Mouse (Mus musculus) hindbrain, embryonic 12.5 days (tissue): ENCODE measurements at regions not wholly inside any gene's neighbourhood (a gene's known extent, or its start where the extent isn't known, plus 50 kb on each side); places are given as distances from the start of the nearest gene placed in this dataset.

Source experiments
- ATAC-seq: fragments of 200-750 bp; cut with Nextera tagmentation; 2 replicates; pipeline ENCODE4 v1.8.0; 2017; ENCODE audit warnings: moderate TSS enrichment; ENCODE audit not compliant: low FRiP score
- H3K27ac ChIP-seq: fragments of 300-500 bp; sonication (generic); 2 replicates; pipeline ENCODE4 v1.5.1; 2016; ENCODE audit warnings: mild to moderate bottlenecking
- H3K27me3 ChIP-seq: fragments of 300-500 bp; sonication (generic); 2 replicates; pipeline ENCODE4 v1.6.1; 2016; ENCODE audit warnings: mild to moderate bottlenecking
- H3K36me3 ChIP-seq: fragments of 300-500 bp; sonication (generic); 2 replicates; pipeline ENCODE4 v1.6.1; 2016; ENCODE audit warnings: mild to moderate bottlenecking
- H3K4me1 ChIP-seq: fragments of 300-500 bp; sonication (generic); 2 replicates; pipeline ENCODE4 v1.6.1; 2016
- H3K4me2 ChIP-seq: fragments of 300-500 bp; sonication (generic); replicated peaks from 2 replicates; pipeline ENCODE4 v1.6.1; 2016; ENCODE audit warnings: mild to moderate bottlenecking
- H3K4me3 ChIP-seq: fragments of 300-500 bp; sonication (generic); 2 replicates; pipeline ENCODE4 v1.5.1; 2016; ENCODE audit warnings: mild to moderate bottlenecking
- H3K9ac ChIP-seq: fragments of 300-500 bp; sonication (generic); 2 replicates; pipeline ENCODE4 v1.6.1; 2016; ENCODE audit warnings: mild to moderate bottlenecking, moderate library complexity
- H3K9me3 ChIP-seq: fragments of 300-500 bp; sonication (generic); replicated peaks from 2 replicates; pipeline ENCODE4 v1.6.1; 2016; ENCODE audit warnings: mild to moderate bottlenecking
- WGBS: fragments of 180-500 bp; shearing (Covaris S2); methylation state at CpG from one replicate; pipeline ENCODE4 v1.1.7; 2016; 5-methylcytosine and 5-hydroxymethylcytosine counted together

DNA sequence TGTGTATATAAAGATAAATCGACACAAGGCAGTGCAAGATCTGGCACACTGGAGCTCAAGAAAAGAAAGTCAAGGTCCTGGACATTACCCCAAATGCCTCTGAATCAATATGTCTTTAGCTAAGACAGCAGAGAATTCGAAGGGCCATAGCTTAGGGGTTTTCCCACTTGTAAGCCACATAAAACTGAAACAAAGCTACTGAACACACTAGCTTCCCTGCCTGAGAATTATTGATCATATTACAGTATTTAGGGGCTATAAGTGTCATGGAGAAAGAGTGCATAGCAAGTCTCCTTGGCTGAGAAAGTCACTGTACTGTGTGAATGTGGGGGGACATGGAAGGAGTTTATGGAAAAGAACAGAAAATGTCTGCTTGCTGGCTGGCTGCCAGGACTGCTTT lies 207.3 kb upstream of the Htr1f start:
- Histone ChIP-seq H3K9me3 (no peaks in the 10 kb centered on the region), H3K36me3 (no peaks in the 10 kb centered on the region), H3K4me2 (no peak overlapping the region), H3K9ac (no peak overlapping the region), H3K4me3 (no peak overlapping the region), H3K27me3 (no peaks in the 10 kb centered on the region), H3K4me1 (no peaks in the 10 kb centered on the region), H3K27ac (no peak overlapping the region)
- 82% methylated on average over 2 of the region's 2 CpGs for WGBS
- no peak for ATAC-seq

GRCm38 (mm10) chr16:65315052-65315451 lies 205.3 kb upstream of the Pou1f1 start:
- ATAC-seq = no peak
- Histone ChIP-seq H3K9me3 (no peaks in the 10 kb centered on the region), H3K36me3 (no peaks in the 10 kb centered on the region), H3K4me1 (no peaks in the 10 kb centered on the region), H3K9ac (no peak overlapping the region), H3K4me3 (no peak overlapping the region), H3K4me2 (no peak overlapping the region), H3K27ac (no peak overlapping the region), H3K27me3 (no peaks in the 10 kb centered on the region)
- 72% methylated on average over 3 of the region's 3 CpGs for WGBS

DNA sequence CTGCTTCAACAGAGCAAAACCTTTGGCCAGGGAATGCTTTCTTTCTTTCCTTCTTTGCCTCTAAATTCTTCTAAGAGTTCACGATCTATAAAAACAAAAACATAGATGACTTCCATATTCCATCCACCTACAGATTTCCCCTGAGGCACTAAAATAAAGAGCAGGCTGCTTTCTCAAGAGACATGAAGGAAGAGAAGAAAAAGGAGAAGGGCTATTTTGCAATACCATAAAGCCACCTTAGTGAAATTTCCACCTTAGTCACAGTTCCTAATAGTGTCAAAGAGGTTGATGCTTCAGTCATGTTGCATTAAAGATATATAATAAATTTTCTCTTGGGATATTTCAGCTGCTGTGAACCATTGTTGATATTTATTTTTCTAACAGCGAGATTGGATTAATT lies 187.9 kb upstream of the Pou1f1 start:
- 76% methylated on average over 2 of the region's 2 CpGs for WGBS
- Histone ChIP-seq H3K9me3 (no peaks in the 10 kb centered on the region), H3K27ac (no peak overlapping the region), H3K4me2 (no peak overlapping the region), H3K36me3 (no peaks in the 10 kb centered on the region), H3K4me3 (no peak overlapping the region), H3K4me1 (no peaks in the 10 kb centered on the region), H3K9ac (no peak overlapping the region), H3K27me3 (no peaks in the 10 kb centered on the region)
- ATAC-seq = no peak

GRCm38 (mm10) chr16:65339225-65339624 lies 181.1 kb upstream of the Pou1f1 start:
- no peak overlapping the region for H3K4me3 ChIP-seq
- WGBS = 88% methylated on average over 2 of the region's 2 CpGs
- no peak for ATAC-seq
- H3K4me1 ChIP-seq = no peaks in the 10 kb centered on the region
- no peaks in the 10 kb centered on the region for H3K9me3 ChIP-seq
- H3K4me2 ChIP-seq = no peak overlapping the region
- no peaks in the 10 kb centered on the region for H3K36me3 ChIP-seq
- no peak overlapping the region for H3K9ac ChIP-seq
- no peaks in the 10 kb centered on the region for H3K27me3 ChIP-seq
- H3K27ac ChIP-seq = no peak overlapping the region

DNA sequence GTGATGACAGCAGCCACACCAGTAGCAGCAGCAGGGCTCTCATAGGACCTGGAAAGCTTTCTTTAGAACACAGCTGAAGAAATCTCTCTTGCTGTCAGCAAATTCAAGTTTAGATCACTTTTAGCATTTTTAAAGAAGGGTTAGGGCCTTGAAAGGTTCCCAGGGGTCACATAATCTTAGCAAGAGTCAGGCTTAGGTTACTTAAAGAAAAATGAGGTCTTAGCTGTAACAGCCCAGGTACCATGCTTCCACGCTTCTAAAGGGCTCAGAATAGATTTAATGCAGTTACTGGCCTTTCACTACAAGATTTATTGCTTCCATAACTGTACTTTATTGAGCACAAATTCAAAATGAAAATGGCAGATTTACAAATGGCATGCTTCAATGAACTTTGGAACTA lies 160.4 kb upstream of the Pou1f1 start:
- no peak overlapping the region for H3K4me3 ChIP-seq
- H3K4me1 ChIP-seq = no peaks in the 10 kb centered on the region
- H3K27me3 ChIP-seq = no peaks in the 10 kb centered on the region
- H3K27ac ChIP-seq = no peak overlapping the region
- H3K4me2 ChIP-seq = no peak overlapping the region
- ATAC-seq = no peak
- no peaks in the 10 kb centered on the region for H3K36me3 ChIP-seq
- 62% methylated on average over 1 of the region's 1 CpGs for WGBS
- no peaks in the 10 kb centered on the region for H3K9me3 ChIP-seq
- H3K9ac ChIP-seq = no peak overlapping the region

GRCm38 (mm10) chr16:65369271-65369670 lies 151.0 kb upstream of the Pou1f1 start:
- Histone ChIP-seq H3K27me3 (no peaks in the 10 kb centered on the region), H3K9ac (no peak overlapping the region), H3K4me2 (no peak overlapping the region), H3K27ac (no peak overlapping the region), H3K4me1 (no peaks in the 10 kb centered on the region), H3K36me3 (no peaks in the 10 kb centered on the region), H3K9me3 (no peaks in the 10 kb centered on the region), H3K4me3 (no peak overlapping the region)
- ATAC-seq = no peak
- 14% methylated on average over 1 of the region's 1 CpGs for WGBS

DNA sequence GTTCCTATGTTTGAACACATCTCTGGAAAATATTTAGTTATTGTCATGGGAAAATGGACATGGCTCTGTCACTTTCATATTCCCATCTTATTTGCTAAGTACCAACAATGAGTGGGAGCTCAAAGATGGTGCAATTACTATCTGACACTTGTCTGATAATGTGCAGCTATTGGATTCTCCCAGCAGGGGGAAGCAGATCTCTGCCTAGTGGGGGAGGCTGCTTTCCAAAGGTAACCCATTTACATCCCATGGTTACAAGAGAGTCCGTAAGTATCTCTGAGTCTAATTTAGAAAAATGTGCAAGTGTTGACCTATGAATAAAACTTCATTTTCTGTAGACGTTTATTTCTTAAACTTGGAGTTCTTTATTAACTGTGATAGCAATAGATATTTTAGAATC lies 149.4 kb upstream of the Pou1f1 start:
- H3K9ac ChIP-seq = no peak overlapping the region
- no peak overlapping the region for H3K27ac ChIP-seq
- WGBS = 65% methylated on average over 2 of the region's 2 CpGs
- no peaks in the 10 kb centered on the region for H3K27me3 ChIP-seq
- no peak for ATAC-seq
- H3K4me1 ChIP-seq = no peaks in the 10 kb centered on the region
- no peak overlapping the region for H3K4me2 ChIP-seq
- H3K9me3 ChIP-seq = no peaks in the 10 kb centered on the region
- H3K4me3 ChIP-seq = no peak overlapping the region
- no peaks in the 10 kb centered on the region for H3K36me3 ChIP-seq

GRCm38 (mm10) chr16:65376553-65376952 lies 143.8 kb upstream of the Pou1f1 start:
- Histone ChIP-seq H3K36me3 (no peaks in the 10 kb centered on the region), H3K4me3 (no peak overlapping the region), H3K9me3 (no peaks in the 10 kb centered on the region), H3K4me1 (no peaks in the 10 kb centered on the region), H3K27me3 (no peaks in the 10 kb centered on the region), H3K27ac (no peak overlapping the region), H3K4me2 (no peak overlapping the region), H3K9ac (no peak overlapping the region)
- ATAC-seq = no peak

DNA sequence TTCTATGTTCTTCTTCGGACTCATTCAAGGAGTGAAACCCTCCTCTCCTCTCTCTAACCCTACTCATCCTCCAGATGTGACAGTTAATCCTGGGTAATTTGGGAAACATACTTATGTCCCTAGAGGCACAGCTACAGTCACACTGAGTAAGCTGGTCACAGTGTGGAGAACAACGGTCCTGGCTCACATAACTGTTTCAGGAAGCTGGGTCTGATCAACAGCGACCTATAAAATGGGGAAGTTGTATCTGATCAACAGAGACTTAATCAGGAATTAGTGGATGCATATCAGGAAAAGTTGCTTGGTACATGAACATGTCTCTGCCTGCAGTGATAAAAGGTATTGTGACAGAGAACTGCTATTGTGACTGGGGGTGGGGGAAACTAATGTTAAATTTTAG lies 142.0 kb upstream of the Pou1f1 start:
- Histone ChIP-seq H3K36me3 (no peaks in the 10 kb centered on the region), H3K9me3 (no peaks in the 10 kb centered on the region), H3K4me1 (no peaks in the 10 kb centered on the region), H3K9ac (no peak overlapping the region), H3K27ac (no peak overlapping the region), H3K4me3 (no peak overlapping the region), H3K27me3 (no peaks in the 10 kb centered on the region), H3K4me2 (no peak overlapping the region)
- WGBS = 74% methylated on average over 3 of the region's 3 CpGs
- no peak for ATAC-seq

GRCm38 (mm10) chr16:65379939-65380338 lies 140.4 kb upstream of the Pou1f1 start:
- no peaks in the 10 kb centered on the region for H3K9me3 ChIP-seq
- H3K36me3 ChIP-seq = no peaks in the 10 kb centered on the region
- no peak overlapping the region for H3K4me3 ChIP-seq
- no peaks in the 10 kb centered on the region for H3K27me3 ChIP-seq
- H3K4me2 ChIP-seq = no peak overlapping the region
- no peaks in the 10 kb centered on the region for H3K4me1 ChIP-seq
- no peak for ATAC-seq
- H3K9ac ChIP-seq = no peak overlapping the region
- H3K27ac ChIP-seq = no peak overlapping the region
- WGBS = 68% methylated on average over 5 of the region's 5 CpGs

DNA sequence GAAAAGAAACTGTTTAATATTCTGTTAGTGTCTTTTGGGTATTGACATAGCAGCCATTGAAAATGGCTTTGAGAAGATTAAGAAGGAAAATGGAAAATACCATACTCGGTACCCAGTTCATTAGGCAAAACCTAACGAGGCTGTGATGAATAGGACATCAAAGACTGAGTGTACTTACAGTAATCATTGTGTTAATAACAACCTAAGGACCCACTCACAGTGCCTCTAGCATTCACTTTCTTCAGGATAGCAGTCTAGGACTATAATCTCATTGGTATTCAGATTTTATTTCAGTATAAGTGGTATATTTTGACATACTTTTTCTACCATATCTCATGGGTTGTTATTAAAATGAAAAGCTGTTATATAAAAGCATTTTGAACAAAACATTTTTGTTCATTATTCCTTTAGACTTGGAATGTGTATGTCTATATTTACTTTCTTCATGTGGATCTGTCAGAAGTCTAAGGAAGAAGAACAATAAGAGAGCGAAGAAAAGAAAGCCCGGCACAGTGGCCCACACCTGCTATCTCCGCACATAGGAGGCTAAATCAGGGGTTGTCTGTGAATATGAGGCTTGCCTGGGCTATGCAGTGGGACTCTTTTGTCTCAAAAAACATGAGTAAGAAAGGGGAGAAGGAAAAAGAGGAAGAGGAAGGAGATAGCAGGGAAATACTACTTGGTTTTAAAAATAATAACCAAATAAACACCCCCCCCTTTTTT lies 116.2 kb upstream of the Pou1f1 start:
- ATAC-seq = no peak

DNA sequence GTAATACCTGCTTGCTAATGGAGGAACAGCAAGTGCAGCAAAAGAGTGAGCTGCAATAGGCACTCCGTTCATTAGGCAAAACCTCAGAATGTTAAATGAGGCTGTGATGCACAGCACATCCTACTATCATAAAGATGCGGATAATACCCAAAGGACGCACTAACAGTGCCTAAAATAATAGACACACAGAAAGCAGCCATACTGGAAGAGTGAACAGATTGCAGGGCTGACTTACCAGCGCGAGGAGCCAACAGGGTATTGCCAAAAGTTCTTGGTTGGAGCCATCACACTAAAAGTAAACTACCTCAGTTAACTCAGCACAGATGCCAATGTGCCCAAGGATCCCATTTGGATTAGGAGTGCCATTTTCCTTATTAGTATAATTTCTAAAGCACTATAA lies 115.5 kb upstream of the Pou1f1 start:
- H3K4me2 ChIP-seq = no peak overlapping the region
- no peak for ATAC-seq
- WGBS = 87% methylated on average over 5 of the region's 5 CpGs

More for the DNA sequence above, 116.2 kb upstream of the Pou1f1 start:
- no peaks in the 10 kb centered on the region for H3K27me3 ChIP-seq
- H3K9ac ChIP-seq = no peak overlapping the region
- no peaks in the 10 kb centered on the region for H3K9me3 ChIP-seq
- no peaks in the 10 kb centered on the region for H3K4me1 ChIP-seq
- no peak overlapping the region for H3K4me3 ChIP-seq
- no peak overlapping the region for H3K27ac ChIP-seq
- no peak overlapping the region for H3K4me2 ChIP-seq
- 67% methylated on average over 5 of the region's 5 CpGs for WGBS
- H3K36me3 ChIP-seq = no peaks in the 10 kb centered on the region

DNA sequence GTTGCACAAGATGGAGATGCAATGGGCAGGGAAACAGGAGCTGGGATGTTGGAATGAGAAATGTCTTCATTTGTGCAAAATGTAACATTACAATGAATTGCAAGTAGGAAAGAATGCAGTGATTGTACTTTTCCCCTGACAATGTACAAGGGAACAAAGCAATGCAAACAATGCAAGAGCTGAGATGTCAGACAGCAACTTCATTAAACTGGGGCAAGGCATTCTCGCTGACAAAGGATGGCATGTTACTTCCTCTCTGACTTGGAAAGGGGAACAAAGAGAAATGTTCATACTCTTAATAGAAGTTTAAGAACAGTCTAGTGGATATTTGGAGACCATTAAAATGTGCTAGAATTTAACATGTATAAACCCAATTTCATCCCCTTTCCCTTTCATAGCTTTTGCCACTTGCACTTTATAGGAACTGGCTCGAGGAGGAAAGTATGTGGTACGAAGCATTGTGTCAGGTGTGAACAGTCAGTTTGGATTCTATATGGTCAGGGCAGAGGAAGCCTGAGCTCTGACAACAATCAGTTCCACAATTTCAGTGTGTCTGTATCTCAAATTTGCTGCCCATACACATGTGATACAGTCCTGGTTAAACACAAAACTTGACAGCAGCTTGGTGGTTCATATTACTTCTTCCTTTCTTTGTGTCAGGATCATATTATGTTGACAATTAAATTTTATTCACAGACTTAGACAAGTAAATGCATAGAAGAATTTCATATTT lies 114.3 kb upstream of the Pou1f1 start:
- WGBS = 53% methylated on average over 3 of the region's 3 CpGs
- H3K9ac ChIP-seq = no peak overlapping the region
- no peaks in the 10 kb centered on the region for H3K36me3 ChIP-seq
- H3K4me3 ChIP-seq = no peak overlapping the region
- no peaks in the 10 kb centered on the region for H3K9me3 ChIP-seq
- no peaks in the 10 kb centered on the region for H3K27me3 ChIP-seq
- no peak overlapping the region for H3K4me2 ChIP-seq
- no peaks in the 10 kb centered on the region for H3K4me1 ChIP-seq
- no peak overlapping the region for H3K27ac ChIP-seq
- ATAC-seq = no peak

More for the DNA sequence above, 115.5 kb upstream of the Pou1f1 start:
- Histone ChIP-seq H3K4me1 (no peaks in the 10 kb centered on the region), H3K27ac (no peak overlapping the region), H3K4me3 (no peak overlapping the region), H3K9ac (no peak overlapping the region), H3K9me3 (no peaks in the 10 kb centered on the region), H3K36me3 (no peaks in the 10 kb centered on the region), H3K27me3 (no peaks in the 10 kb centered on the region)
